Mouse (Mus musculus) limb, embryonic 10.5 days (tissue): Measurements from ENCODE around the gene 4933425L06Rik. TPM values are rescaled to one million over a fixed set of nuclear protein-coding genes. Genes with fewer than 3 reads are reported as not detected.

ENCODE experiments used
- DNase-seq: peaks from one replicate; pipeline ENCODE4 v3.0.0-alpha.2; 2017; ENCODE audit warnings: low spot score
- H3K27ac ChIP-seq: fragments of 300-500 bp; sonication (generic); 2 replicates; pipeline ENCODE4 v1.5.1; 2016; ENCODE audit warnings: mild to moderate bottlenecking
- H3K27me3 ChIP-seq: fragments of 300-500 bp; sonication (generic); 2 replicates; pipeline ENCODE4 v1.6.1; 2016; ENCODE audit warnings: low read depth, mild to moderate bottlenecking; ENCODE audit not compliant: poor library complexity, severe bottlenecking
- H3K36me3 ChIP-seq: fragments of 300-500 bp; sonication (generic); 2 replicates; pipeline ENCODE4 v1.6.1; 2016; ENCODE audit warnings: mild to moderate bottlenecking, moderate library complexity
- H3K4me1 ChIP-seq: fragments of 300-500 bp; sonication (generic); 2 replicates; pipeline ENCODE4 v1.6.1; 2016
- H3K4me3 ChIP-seq: fragments of 300-500 bp; sonication (generic); 2 replicates; pipeline ENCODE4 v1.5.1; 2016; ENCODE audit warnings: mild to moderate bottlenecking, moderate library complexity
- H3K9me3 ChIP-seq: fragments of 300-500 bp; sonication (generic); replicated peaks from 2 replicates; pipeline ENCODE4 v1.6.1; 2016; ENCODE audit warnings: mild to moderate bottlenecking
- WGBS: fragments of 180-500 bp; shearing (Covaris S2); methylation state at CpG from one replicate; pipeline ENCODE4 v1.1.7; 2016; 5-methylcytosine and 5-hydroxymethylcytosine counted together
- polyA plus RNA-seq: library from polyadenylated mRNA; unstranded; fragments of >200 nt; fragmentation: Nextera tagmentation; extraction: Ambion mirVana; gene quantifications from 2 replicates; pipeline ENCODE4 v1.2.1, GENCODE M21; 2016

Gene 4933425L06Rik
- polyA plus RNA-seq, 1 experiment from 2014 or later: not detected

DNA sequence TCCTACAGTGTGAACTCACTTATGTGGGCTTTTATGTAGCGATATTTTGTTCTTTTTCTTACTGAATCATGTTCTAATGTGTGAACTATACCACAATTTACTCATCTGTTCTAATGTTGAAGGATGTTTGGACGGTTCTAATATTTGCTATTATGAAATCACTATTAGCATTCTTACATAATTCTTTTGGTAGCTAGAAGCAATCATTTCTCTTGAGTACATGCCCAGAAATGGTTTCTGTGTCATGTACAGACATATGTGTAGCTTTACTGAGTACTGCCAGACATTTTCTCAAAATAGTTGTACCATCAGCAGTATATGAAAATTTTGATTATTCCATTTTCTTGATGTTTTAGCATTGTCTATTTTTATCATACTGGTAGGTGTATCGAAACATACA lies 7.4 kb downstream of the 4933425L06Rik start:
- 90% methylated on average over 3 of the region's 3 CpGs for WGBS
- Histone ChIP-seq H3K27me3 (no peaks in the 10 kb centered on the region), H3K27ac (no peak overlapping the region), H3K4me1 (no peaks in the 10 kb centered on the region), H3K9me3 (no peaks in the 10 kb centered on the region), H3K36me3 (no peaks in the 10 kb centered on the region), H3K4me3 (no peak overlapping the region)
- no peak for DNase-seq

DNA sequence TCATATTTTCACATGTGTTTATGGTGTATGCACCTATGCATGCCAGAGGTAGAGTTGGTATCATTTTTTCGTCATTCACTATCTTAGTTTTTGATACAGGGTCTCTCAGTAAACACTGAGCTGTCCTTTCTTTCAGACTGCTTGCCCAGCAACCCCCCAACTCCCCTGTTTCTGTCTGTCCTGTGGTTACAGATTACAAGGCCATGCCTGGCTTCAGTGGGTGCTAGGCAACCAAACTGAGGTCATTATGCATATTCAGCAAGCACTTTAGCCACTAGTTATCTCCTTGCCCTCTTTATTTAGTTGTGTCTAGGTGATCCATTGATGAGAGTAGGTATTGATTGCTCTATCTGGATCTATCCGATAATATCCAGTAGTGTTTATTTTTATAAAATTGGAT lies 14.4 kb downstream of the 4933425L06Rik start:
- H3K27ac ChIP-seq: no peak overlapping the region
- no peak for DNase-seq
- WGBS: 82% methylated on average over 2 of the region's 2 CpGs

DNA sequence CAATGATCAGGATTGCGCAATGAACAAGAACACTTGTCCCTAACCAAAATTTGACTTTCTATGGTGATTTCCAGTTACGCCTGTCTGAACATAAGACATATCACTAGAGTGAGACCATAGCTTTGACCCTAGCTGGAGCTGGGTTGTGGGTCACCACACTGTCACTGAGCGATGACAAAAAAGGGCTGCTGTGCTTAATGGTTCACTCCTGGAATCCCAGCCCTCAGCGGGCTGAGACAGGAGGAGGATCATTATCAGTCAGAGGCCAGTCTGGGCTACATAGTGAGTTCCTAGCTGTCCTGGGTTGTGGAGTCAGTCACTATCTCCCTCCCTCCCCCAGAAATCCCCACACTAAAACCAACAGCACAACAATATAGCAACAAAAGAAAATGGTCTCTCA lies 18.8 kb downstream of the 4933425L06Rik start:
- H3K36me3 ChIP-seq: no peaks in the 10 kb centered on the region
- no peaks in the 10 kb centered on the region for H3K4me1 ChIP-seq
- no peak overlapping the region for H3K4me3 ChIP-seq
- no peaks in the 10 kb centered on the region for H3K9me3 ChIP-seq
- no peak for DNase-seq
- WGBS: 80% methylated on average over 4 of the region's 4 CpGs
- no peak overlapping the region for H3K27ac ChIP-seq
- no peaks in the 10 kb centered on the region for H3K27me3 ChIP-seq

More for the DNA sequence above, 14.4 kb downstream of the 4933425L06Rik start:
- Histone ChIP-seq H3K4me3 (no peak overlapping the region), H3K4me1 (no peaks in the 10 kb centered on the region), H3K36me3 (no peaks in the 10 kb centered on the region), H3K9me3 (no peaks in the 10 kb centered on the region), H3K27me3 (no peaks in the 10 kb centered on the region)

DNA sequence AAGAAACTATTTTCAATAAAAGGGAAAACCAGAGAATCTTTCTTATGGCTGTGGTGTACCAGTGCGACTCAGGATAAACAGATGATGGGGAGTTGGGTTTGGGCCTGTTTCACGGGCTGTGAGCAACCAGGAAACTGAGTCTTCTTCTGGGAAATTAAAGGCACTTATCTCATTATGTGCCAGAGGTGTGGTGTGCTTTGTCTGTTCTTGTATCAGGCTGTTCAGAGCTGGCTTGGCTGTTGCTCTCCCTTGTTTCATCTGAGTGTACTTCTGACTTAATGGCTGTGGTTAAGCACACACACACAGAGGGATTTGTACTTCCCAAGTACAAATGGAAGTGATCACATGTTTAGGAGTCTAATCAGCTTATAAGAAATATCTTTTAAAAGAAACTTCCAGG lies 22.5 kb downstream of the 4933425L06Rik start:
- DNase-seq: no peak
- H3K27ac ChIP-seq: no peak overlapping the region
- H3K9me3 ChIP-seq: no peaks in the 10 kb centered on the region
- H3K4me3 ChIP-seq: no peak overlapping the region
- no peaks in the 10 kb centered on the region for H3K27me3 ChIP-seq
- H3K4me1 ChIP-seq: no peaks in the 10 kb centered on the region
- H3K36me3 ChIP-seq: no peaks in the 10 kb centered on the region
- WGBS: 80% methylated on average over 2 of the region's 2 CpGs

DNA sequence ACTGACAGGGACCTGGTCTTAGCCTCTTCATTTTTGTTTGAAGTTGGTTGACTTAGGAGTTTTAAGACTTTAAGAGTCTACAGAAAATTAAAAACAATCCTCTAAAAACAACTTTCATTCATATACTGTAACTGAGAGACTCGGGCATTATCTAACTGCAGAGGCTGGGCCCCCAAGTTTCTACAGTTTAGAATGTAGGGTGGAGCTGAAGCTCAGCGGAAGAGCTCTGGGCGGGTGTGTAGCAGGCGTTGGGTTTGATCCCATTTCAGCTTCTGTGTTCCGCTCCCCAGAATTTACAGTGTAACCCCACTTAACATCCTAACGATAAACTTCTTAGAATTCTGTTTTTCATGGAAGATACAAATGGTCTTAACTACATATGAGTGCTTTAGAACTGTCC lies 29.7 kb downstream of the 4933425L06Rik start:
- DNase-seq: no peak
- no peaks in the 10 kb centered on the region for H3K4me1 ChIP-seq
- WGBS: 91% methylated on average over 6 of the region's 6 CpGs
- no peaks in the 10 kb centered on the region for H3K9me3 ChIP-seq
- no peaks in the 10 kb centered on the region for H3K36me3 ChIP-seq
- H3K27ac ChIP-seq: no peak overlapping the region
- no peaks in the 10 kb centered on the region for H3K27me3 ChIP-seq
- no peak overlapping the region for H3K4me3 ChIP-seq

DNA sequence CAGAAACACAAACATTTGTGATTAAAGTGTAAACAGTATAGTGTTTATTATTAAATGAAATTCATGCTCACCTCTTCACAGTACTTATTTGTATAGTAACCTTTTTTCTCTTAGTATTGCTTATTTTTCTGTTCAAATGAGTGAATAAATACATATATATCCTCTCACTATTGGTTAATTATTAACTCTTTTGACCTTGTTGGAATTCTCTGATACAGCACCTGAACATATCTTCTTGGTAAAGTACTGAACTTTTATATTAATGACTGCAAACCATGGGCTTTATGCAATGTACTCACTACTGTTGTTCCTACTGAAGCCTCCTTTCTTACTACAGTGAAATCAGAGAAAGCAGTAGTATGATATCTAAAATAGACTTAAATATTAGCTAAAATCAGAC lies 39.7 kb downstream of the 4933425L06Rik start:
- Histone ChIP-seq H3K4me1 (no peaks in the 10 kb centered on the region), H3K27me3 (no peaks in the 10 kb centered on the region), H3K9me3 (no peaks in the 10 kb centered on the region), H3K36me3 (no peaks in the 10 kb centered on the region), H3K4me3 (no peak overlapping the region), H3K27ac (no peak overlapping the region)
- no peak for DNase-seq

DNA sequence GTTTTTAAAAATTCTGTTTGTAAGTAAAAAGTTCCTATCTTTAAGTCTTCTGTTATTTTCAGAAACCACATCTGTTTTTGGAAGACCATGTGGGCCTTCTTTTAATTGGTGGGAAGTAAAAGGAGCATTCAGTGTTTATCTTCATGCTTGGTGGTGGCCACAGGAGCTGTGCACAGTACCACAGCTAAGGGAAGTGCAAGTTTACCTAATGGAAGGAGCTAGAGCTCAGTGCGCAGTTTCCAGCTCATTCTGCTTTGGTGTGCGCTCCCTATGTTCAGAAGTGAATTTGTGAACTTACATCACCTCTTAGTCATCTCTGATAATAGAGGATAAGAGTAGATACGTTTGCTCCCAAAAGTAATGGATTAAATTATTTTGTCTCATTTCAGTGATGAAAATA lies 40.2 kb downstream of the 4933425L06Rik start:
- H3K4me3 ChIP-seq: no peak overlapping the region
- H3K36me3 ChIP-seq: no peaks in the 10 kb centered on the region
- H3K27me3 ChIP-seq: no peaks in the 10 kb centered on the region
- WGBS: 92% methylated on average over 3 of the region's 3 CpGs
- no peaks in the 10 kb centered on the region for H3K4me1 ChIP-seq
- H3K27ac ChIP-seq: no peak overlapping the region
- no peaks in the 10 kb centered on the region for H3K9me3 ChIP-seq
- no peak for DNase-seq

DNA sequence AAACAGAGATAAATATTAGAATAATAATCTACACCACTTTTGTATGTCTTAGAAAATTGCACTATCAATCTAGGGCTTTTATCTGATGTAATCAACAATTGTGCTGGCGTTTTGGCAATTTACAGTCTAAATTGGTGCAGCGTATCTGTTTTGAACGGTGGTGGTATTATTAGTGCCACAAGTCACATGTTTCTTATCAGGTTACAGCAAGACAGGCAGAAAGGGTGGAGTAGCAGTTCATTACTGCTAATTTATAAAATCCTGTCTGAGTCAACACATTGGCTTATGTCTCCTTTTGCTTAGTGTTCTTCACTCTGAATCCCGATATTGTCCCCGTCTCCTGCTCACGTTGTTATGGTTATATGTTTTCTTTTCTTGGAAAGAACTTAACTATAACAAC lies 48.2 kb downstream of the 4933425L06Rik start:
- Histone ChIP-seq H3K4me3 (no peak overlapping the region), H3K27ac (no peak overlapping the region), H3K27me3 (no peaks in the 10 kb centered on the region), H3K9me3 (no peaks in the 10 kb centered on the region), H3K4me1 (no peaks in the 10 kb centered on the region), H3K36me3 (no peaks in the 10 kb centered on the region)
- 81% methylated on average over 6 of the region's 6 CpGs for WGBS
- DNase-seq: no peak

DNA sequence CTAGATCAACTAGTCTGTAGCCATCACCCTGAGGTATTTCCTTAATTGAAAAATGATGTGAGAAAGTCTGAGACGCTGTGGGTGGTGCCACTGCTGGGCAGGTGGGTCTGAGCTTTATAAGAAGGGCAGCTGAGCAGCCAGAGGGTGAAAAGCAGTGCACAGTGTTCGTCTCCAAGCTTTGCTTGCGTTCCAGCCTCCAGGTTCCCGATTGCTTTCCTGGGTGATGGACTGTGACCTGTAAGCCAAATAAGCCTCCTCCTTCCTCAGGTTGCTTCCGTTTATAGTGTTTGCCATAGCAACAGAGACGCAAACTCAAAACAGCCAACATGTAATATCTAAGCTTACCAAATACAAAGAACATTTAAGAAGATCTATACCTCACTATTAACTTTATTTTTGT lies 50.4 kb downstream of the 4933425L06Rik start:
- 82% methylated on average over 6 of the region's 6 CpGs for WGBS
- H3K9me3 ChIP-seq: no peaks in the 10 kb centered on the region
- DNase-seq: no peak
- H3K27me3 ChIP-seq: no peaks in the 10 kb centered on the region
- no peak overlapping the region for H3K4me3 ChIP-seq
- H3K4me1 ChIP-seq: no peaks in the 10 kb centered on the region
- H3K36me3 ChIP-seq: no peaks in the 10 kb centered on the region
- no peak overlapping the region for H3K27ac ChIP-seq

DNA sequence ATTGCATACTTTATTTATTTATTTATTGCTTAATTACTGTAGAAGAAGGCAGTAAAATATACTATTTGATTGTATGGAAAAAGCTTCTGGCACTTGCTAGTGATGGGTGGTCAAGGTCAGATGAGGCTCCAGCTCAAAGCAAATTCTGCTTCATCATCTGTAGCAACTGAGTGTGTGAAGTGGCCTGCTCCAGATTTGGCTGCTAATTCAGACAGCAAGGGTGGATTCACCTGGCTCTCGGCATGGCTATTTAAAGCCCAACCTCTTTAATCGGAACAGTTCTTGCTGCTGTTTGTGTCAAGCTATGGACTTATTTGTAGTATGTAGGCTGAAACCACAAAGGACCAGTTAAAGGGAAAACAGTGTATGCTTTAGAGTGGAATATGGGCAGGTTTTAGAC lies 50.9 kb downstream of the 4933425L06Rik start:
- H3K4me3 ChIP-seq: no peak overlapping the region
- H3K4me1 ChIP-seq: no peaks in the 10 kb centered on the region
- no peaks in the 10 kb centered on the region for H3K9me3 ChIP-seq
- DNase-seq: no peak
- 81% methylated on average over 2 of the region's 2 CpGs for WGBS
- no peaks in the 10 kb centered on the region for H3K27me3 ChIP-seq
- no peaks in the 10 kb centered on the region for H3K36me3 ChIP-seq
- no peak overlapping the region for H3K27ac ChIP-seq

DNA sequence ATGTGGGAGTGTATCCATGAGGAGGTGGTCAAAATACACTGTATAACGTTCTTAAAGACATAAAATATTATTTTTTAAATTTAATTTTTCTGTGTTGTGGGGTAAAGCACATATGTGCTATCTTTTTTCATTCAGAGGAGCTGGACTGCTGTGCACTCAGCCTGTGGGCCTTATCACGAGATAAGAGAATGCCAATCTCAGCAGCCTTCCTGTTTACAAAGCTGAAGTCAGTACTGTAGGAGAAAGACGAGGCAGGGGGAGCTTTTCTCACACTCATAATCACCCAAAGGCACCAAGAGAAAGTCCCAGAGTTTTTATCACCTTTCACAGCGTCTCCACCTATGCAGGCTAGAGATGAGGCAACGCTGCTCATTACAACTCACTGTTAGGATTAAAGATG lies 52.5 kb downstream of the 4933425L06Rik start:
- Histone ChIP-seq H3K4me1 (no peaks in the 10 kb centered on the region), H3K4me3 (no peak overlapping the region), H3K36me3 (no peaks in the 10 kb centered on the region), H3K27me3 (no peaks in the 10 kb centered on the region), H3K27ac (no peak overlapping the region), H3K9me3 (no peaks in the 10 kb centered on the region)
- WGBS: 71% methylated on average over 5 of the region's 5 CpGs
- DNase-seq: no peak

DNA sequence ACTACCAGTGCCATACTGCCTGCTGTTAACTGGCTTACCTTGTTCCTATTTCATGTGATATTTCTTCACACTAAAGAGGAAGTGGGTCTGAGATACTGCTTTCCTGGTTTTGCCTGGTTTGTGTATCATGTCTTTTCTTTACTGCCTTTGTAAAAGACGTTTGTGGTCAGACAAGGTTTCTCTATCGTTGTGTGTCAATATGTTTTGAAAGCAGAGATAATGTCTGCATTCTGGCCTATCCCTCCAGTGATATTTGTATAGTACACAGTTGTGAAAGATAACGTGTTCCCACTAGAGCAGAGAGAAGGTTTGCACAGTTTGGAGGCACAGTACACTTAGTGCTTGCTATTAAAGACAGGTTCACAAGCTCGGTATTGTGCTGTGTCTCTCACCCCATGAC lies 58.0 kb downstream of the 4933425L06Rik start:
- no peaks in the 10 kb centered on the region for H3K36me3 ChIP-seq
- WGBS: 89% methylated on average over 4 of the region's 4 CpGs

DNA sequence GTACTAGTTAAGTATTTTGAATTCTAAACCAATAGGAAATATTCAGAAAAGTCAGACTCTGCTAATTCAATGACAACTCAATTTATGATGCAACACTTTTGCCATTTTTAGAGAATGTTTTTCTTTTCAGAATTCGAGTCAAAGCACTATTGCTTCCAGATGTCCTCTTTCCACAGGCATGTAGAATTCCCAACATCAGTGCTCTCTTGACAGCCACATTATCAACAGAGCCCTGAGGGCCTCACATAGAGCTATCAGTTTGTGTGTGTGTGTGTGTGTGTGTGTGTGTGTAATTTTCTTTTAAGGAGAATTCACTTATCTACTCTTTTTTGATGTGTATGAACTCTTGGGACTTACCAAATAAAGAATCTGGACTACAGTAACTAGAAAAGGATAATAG lies 64.9 kb downstream of the 4933425L06Rik start:
- H3K4me3 ChIP-seq: no peak overlapping the region
- H3K4me1 ChIP-seq: no peaks in the 10 kb centered on the region
- WGBS: 13% methylated on average over 1 of the region's 1 CpGs
- no peaks in the 10 kb centered on the region for H3K36me3 ChIP-seq
- no peak overlapping the region for H3K27ac ChIP-seq
- no peak for DNase-seq
- H3K27me3 ChIP-seq: no peaks in the 10 kb centered on the region
- no peaks in the 10 kb centered on the region for H3K9me3 ChIP-seq

More for the DNA sequence above, 58.0 kb downstream of the 4933425L06Rik start:
- no peak for DNase-seq
- H3K4me1 ChIP-seq: no peaks in the 10 kb centered on the region
- H3K27me3 ChIP-seq: no peaks in the 10 kb centered on the region
- no peak overlapping the region for H3K27ac ChIP-seq
- H3K9me3 ChIP-seq: no peaks in the 10 kb centered on the region
- H3K4me3 ChIP-seq: no peak overlapping the region

DNA sequence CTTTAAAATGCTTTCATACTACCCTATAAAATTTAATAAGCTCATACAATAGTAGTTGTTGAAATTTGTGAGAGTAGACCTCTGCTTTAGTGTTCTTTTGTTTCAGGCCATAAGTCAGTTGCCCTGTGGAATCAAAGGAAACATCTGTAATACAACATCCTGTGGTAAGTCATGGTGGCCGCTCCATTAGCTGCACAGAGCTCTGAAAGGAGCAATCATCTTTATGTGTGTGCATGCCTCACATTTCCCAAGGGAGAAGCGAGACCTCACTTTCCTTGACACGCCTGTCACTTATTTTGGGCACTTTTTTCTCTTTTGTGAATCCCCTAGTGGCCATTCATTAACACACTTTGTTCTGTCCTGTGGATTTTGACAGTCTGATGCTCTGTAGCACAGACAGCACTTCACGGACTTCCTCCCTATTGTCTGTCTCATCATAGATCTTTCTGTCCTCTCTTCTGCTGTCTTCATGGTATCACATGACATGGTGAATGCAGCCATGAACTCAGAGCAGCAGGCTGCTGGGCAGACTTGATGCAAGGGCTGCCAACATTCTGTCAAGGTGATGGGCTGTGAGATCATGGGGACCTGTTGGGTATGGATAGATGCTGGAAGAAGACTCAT lies 66.0 kb downstream of the 4933425L06Rik start:
- Histone ChIP-seq H3K9me3 (no peaks in the 10 kb centered on the region), H3K27me3 (no peaks in the 10 kb centered on the region), H3K36me3 (no peaks in the 10 kb centered on the region), H3K4me1 (no peaks in the 10 kb centered on the region), H3K27ac (no peak overlapping the region), H3K4me3 (no peak overlapping the region)
- no peak for DNase-seq
- 68% methylated on average over 4 of the region's 4 CpGs for WGBS
